Mouse (Mus musculus) liver, postnatal 0 days (tissue): Measurements from ENCODE around the gene Tmub1. TPM values are rescaled to one million over a fixed set of nuclear protein-coding genes. Genes with fewer than 3 reads are reported as not detected.
"Not testable (repeated sequence)": the region's sequence is repeated elsewhere in the genome, so short reads cannot be mapped to it uniquely, and the experiment has no call there.

Experiments
- ATAC-seq: fragments of 200-750 bp; cut with Nextera tagmentation; 2 replicates; pipeline ENCODE4 v1.8.0; 2017; ENCODE audit warnings: mild to moderate bottlenecking, moderate library complexity
- DNase-seq: peaks from one replicate; pipeline ENCODE4 v3.0.0-alpha.2; 2016
- H3K27ac ChIP-seq: fragments of 300-500 bp; sonication (generic); 2 replicates; pipeline ENCODE4 v1.5.1; 2014; ENCODE audit warnings: antibody characterized with exemption, moderate library complexity, mild to moderate bottlenecking, low read depth
- H3K27me3 ChIP-seq: fragments of 300-500 bp; sonication (generic); 2 replicates; pipeline ENCODE4 v1.6.1; 2014; ENCODE audit warnings: low read length, control low read depth, mixed read lengths; ENCODE audit not compliant: insufficient read depth
- H3K36me3 ChIP-seq: fragments of 300-500 bp; sonication (generic); replicated peaks from 2 replicates; pipeline ENCODE4 v1.6.1; 2014; ENCODE audit warnings: mild to moderate bottlenecking, control low read depth, low read length, moderate library complexity, mixed read lengths; ENCODE audit not compliant: insufficient read depth
- H3K4me1 ChIP-seq: fragments of 300-500 bp; sonication (generic); 2 replicates; pipeline ENCODE4 v1.6.1; 2014; ENCODE audit warnings: antibody characterized with exemption, mild to moderate bottlenecking, control low read depth; ENCODE audit not compliant: insufficient read depth
- H3K4me2 ChIP-seq: fragments of 300-500 bp; sonication (generic); 2 replicates; pipeline ENCODE4 v1.6.1; 2014; ENCODE audit warnings: low read depth, mild to moderate bottlenecking, low read length, moderate library complexity, mixed read lengths
- H3K4me3 ChIP-seq: fragments of 300-500 bp; sonication (generic); 2 replicates; pipeline ENCODE4 v1.5.1; 2014; ENCODE audit warnings: low read depth, low read length
- H3K9ac ChIP-seq: fragments of 300-500 bp; sonication (generic); replicated peaks from 2 replicates; pipeline ENCODE4 v1.6.1; 2014; ENCODE audit warnings: mild to moderate bottlenecking, moderate library complexity
- H3K9me3 ChIP-seq: fragments of 300-500 bp; sonication (generic); 2 replicates; pipeline ENCODE4 v1.6.1; 2016; ENCODE audit warnings: mild to moderate bottlenecking, control low read depth, low read length, mixed read lengths
- CTCF ChIP-seq: sonication (generic); IDR thresholded peaks from 2 replicates; pipeline ENCODE4 v1.5.1; 2016; ENCODE audit warnings: antibody characterized with exemption, low read depth
- EP300 ChIP-seq: IDR thresholded peaks from 2 replicates; pipeline ENCODE4 v1.6.1; 2016; ENCODE audit warnings: antibody characterized with exemption, low read depth, mild to moderate bottlenecking
- WGBS: fragments of 180-500 bp; shearing (Covaris S2); extraction: QIAGEN DNeasy Blood & Tissue Kit; methylation state at CpG from one replicate; pipeline ENCODE4 v1.1.7; 2014; ENCODE audit not compliant: insufficient replicate concordance; 5-methylcytosine and 5-hydroxymethylcytosine counted together
- polyA plus RNA-seq: library from polyadenylated mRNA; unstranded; fragments of >200 nt; fragmentation: Nextera tagmentation; extraction: Ambion mirVana; gene quantifications from 2 replicates; pipeline ENCODE4 v1.2.1, GENCODE M21; 2015

Tmub1 gene
- polyA plus RNA-seq, 1 experiment from 2014 or later: 5.2 TPM

DNA sequence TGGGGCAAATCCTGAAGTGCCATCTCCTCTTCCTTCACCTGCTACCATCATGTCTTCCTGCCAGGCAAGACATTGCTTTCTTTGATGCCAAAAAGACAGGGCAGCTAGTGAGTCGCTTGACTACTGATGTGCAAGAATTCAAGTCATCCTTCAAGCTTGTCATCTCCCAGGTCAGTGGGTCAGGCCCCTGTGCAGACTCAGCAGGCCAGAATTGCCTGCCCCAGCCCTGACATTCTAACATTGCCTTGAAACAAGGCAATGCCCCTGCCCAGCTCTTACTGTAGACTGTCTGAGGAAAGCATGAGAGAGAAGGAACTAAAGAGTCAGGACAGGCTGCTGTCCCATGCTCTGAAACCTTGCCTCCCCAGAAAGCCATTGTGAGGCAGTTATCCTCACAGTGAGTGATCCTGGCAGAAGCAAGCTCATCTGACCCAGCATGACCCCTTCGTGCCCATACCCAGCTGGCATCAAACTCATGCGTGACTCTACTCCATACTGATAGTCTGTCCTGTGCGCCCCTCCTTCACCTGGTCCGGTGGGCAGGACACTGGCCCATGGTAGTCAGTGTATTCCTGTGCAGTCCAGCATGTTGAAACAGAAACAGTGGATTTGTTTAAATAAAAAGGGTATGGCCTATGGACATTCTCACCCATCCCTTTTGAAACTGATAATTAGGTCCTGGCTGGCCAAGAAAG, 46.6 kb downstream of the Tmub1 start:
- Histone ChIP-seq H3K4me2 (no peak overlapping the region), H3K27ac (no peak overlapping the region), H3K4me3 (no peak overlapping the region), H3K9ac (no peak overlapping the region), H3K4me1 (no peaks in the 10 kb centered on the region), H3K36me3 (peaks cover 12% of the 10 kb centered on the region; the same call in 1 of the 2 replicates), H3K27me3 (no peaks in the 10 kb centered on the region), H3K9me3 (no peaks in the 10 kb centered on the region)
- TF ChIP-seq CTCF: no peak
- no peak for TF ChIP-seq EP300
- DNase-seq (no peak), ATAC-seq (no peak)
- WGBS: 84% methylated on average over 5 of the region's 5 CpGs

DNA sequence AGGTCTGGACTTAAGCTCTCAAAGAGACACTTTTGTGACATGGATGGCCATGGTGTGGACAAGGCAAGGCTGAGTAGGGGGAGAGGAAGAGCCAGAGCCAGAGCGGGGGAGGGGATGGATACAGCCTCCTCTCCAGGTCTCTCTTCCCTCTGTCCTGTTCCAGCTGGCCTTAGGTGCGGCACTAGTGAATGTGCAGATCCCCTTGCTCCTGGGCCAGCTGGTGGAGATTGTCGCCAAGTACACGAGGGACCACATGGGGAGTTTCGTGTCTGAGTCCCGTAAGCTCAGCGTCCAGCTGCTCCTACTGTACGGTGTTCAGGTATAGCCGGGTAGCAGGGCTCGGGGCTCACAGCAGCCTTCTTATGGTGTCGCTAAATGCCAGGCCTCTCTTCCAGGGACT, 47.3 kb downstream of the Tmub1 start:
- no peaks in the 10 kb centered on the region for H3K27me3 ChIP-seq
- no peak overlapping the region for H3K4me3 ChIP-seq
- H3K4me2 ChIP-seq: no peak overlapping the region
- H3K36me3 ChIP-seq: peaks cover 12% of the 10 kb centered on the region; the same call in 1 of the 2 replicates
- H3K9me3 ChIP-seq: no peaks in the 10 kb centered on the region
- no peak for ATAC-seq
- 90% methylated on average over 11 of the region's 11 CpGs for WGBS
- 0 out of 2 replicates have a peak, but pooled peaks cover under 1% of the 10 kb centered on the region for H3K4me1 ChIP-seq
- DNase-seq: no peak
- H3K27ac ChIP-seq: no peak overlapping the region
- H3K9ac ChIP-seq: no peak overlapping the region
- no peak for TF ChIP-seq CTCF
- TF ChIP-seq EP300: no peak

DNA sequence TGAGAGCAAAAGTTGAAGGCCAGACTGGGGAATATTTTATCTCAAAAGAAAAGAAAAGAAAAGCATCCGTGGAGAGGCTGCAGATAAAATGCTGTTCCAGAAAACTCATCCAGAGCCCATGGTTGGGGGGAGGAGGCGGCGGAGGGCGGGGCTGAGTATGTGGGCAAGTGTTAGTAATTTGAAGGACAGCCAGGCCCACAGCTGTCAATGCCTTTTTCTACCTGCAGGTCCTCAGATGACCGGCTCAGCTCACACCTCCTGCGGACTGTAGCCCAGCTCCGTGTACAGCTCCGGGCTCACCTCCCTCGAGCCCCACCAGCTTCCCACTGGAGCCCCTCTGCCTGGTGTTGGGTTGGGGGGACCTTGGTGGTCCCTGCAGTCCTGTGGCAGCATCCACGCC, 48.0 kb downstream of the Tmub1 start:
- WGBS: 89% methylated on average over 10 of the region's 10 CpGs
- H3K36me3 ChIP-seq: peaks cover 12% of the 10 kb centered on the region; the same call in 1 of the 2 replicates
- ATAC-seq (no peak), DNase-seq (no peak)
- H3K9me3 ChIP-seq: no peaks in the 10 kb centered on the region
- H3K27me3 ChIP-seq: no peaks in the 10 kb centered on the region
- H3K27ac ChIP-seq: no peak overlapping the region
- 0 out of 2 replicates have a peak, but pooled peaks cover 5% of the 10 kb centered on the region for H3K4me1 ChIP-seq
- H3K4me3 ChIP-seq: no peak overlapping the region
- H3K9ac ChIP-seq: no peak overlapping the region
- TF ChIP-seq EP300 (no peak), CTCF (no peak)
- H3K4me2 ChIP-seq: no peak overlapping the region

DNA sequence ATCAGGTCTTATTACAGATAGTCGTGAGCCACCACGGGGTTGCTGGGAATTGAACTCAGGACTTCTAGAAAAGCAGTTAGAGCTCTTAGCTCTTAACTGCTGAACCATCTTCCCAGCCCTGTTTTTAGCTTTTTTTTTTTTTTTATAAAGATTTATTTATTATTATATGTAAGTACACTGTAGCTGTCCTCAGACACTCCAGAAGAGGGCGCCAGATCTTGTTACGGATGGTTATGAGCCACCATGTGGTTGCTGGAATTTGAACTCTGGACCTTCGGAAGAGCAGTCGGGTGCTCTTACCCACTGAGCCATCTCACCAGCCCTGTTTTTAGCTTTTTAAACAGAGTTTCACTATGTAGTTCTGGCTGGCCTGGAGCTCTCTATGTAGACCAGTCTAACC, 51.4 kb downstream of the Tmub1 start:
- H3K36me3 ChIP-seq, H3K4me3 ChIP-seq, H3K9ac ChIP-seq, ATAC-seq, H3K27ac ChIP-seq, DNase-seq, H3K9me3 ChIP-seq, H3K4me2 ChIP-seq, H3K27me3 ChIP-seq: not testable (repeated sequence)
- TF ChIP-seq CTCF: peak; percentile 34
- H3K4me1 ChIP-seq: peaks cover 21% of the 10 kb centered on the region
- 84% methylated on average over 6 of the region's 6 CpGs for whole genome bisulfite sequencing

Other genes starting within 250 kb of the Tmub1 start
- gene Kcnh2, start 96.2 kb downstream of the Tmub1 start, polyA plus RNA-seq: 0.05 and 0.08 TPM in 2 replicates
- 1.7 and 1.8 TPM in 2 replicates for gene Nos3, start 83.0 kb downstream of the Tmub1 start, polyA plus RNA-seq
- gene Atg9b, start 55.7 kb downstream of the Tmub1 start, polyA plus RNA-seq: 0.25 and 0.48 TPM in 2 replicates
- gene Abcb8, start 54.2 kb downstream of the Tmub1 start, polyA plus RNA-seq: 20.3 and 22.3 TPM in 2 replicates
- gene Asic3, start 34.5 kb downstream of the Tmub1 start, polyA plus RNA-seq: 0.11 TPM in 1 of 2 replicates, not detected in the other
- 11.5 and 13.1 TPM in 2 replicates for gene Cdk5, start 24.3 kb downstream of the Tmub1 start, polyA plus RNA-seq
- gene Slc4a2, start 24.0 kb downstream of the Tmub1 start, polyA plus RNA-seq: 7.5 and 8.3 TPM in 2 replicates
- gene Fastk, start 2.6 kb downstream of the Tmub1 start, polyA plus RNA-seq: 40.6 and 46.9 TPM in 2 replicates
- gene Agap3, start 4.3 kb upstream of the Tmub1 start, polyA plus RNA-seq: 8.3 and 9.1 TPM in 2 replicates
- gene Gbx1, start 79.3 kb upstream of the Tmub1 start, polyA plus RNA-seq: not detected in 2 replicates
- gene Asb10, start 93.1 kb upstream of the Tmub1 start, polyA plus RNA-seq: 0.06 and 0.14 TPM in 2 replicates
- not detected in 2 replicates for gene 4931409K22Rik, start 109.0 kb upstream of the Tmub1 start, polyA plus RNA-seq
- gene Abcf2, start 129.6 kb upstream of the Tmub1 start, polyA plus RNA-seq: 24.9 and 26.4 TPM in 2 replicates
- 13.8 and 15.9 TPM in 2 replicates for gene Chpf2, start 138.9 kb upstream of the Tmub1 start, polyA plus RNA-seq
- 0.80 and 0.84 TPM in 2 replicates for gene Smarcd3, start 176.6 kb upstream of the Tmub1 start, polyA plus RNA-seq
- 12.0 and 12.5 TPM in 2 replicates for gene Nub1, start 237.7 kb upstream of the Tmub1 start, polyA plus RNA-seq